Mouse (Mus musculus) ES-Bruce4 (cell line): ENCODE results near the gene Anapc16. TPM values are rescaled to one million over a fixed set of nuclear protein-coding genes. Genes with fewer than 3 reads are reported as not detected.

Experiments
- H3K27ac ChIP-seq: 2 replicates; pipeline ENCODE4 v1.5.1; 2012; ENCODE audit warnings: low read length, inconsistent platforms; ENCODE audit not compliant: insufficient read depth
- H3K27me3 ChIP-seq: 2 replicates; pipeline ENCODE4 v1.6.1; 2012; ENCODE audit warnings: mild to moderate bottlenecking, low read length, inconsistent platforms; ENCODE audit not compliant: control insufficient read depth, poor library complexity, insufficient read depth, severe bottlenecking
- H3K36me3 ChIP-seq: 2 replicates; pipeline ENCODE4 v1.6.1; 2012; ENCODE audit warnings: inconsistent platforms, mild to moderate bottlenecking, low read length, moderate library complexity; ENCODE audit not compliant: control insufficient read depth, poor library complexity, insufficient read depth, severe bottlenecking
- H3K4me1 ChIP-seq: one replicate; pipeline ENCODE4 v1.8.1; 2011; ENCODE audit warnings: low read length; ENCODE audit not compliant: control insufficient read depth, insufficient read depth
- H3K4me3 ChIP-seq: 2 replicates; pipeline ENCODE4 v1.5.1; 2011; ENCODE audit warnings: low read depth, mild to moderate bottlenecking, low read length
- H3K9ac ChIP-seq: 2 replicates; pipeline ENCODE4 v1.6.1; 2012; ENCODE audit warnings: low read depth, mild to moderate bottlenecking, inconsistent platforms; ENCODE audit not compliant: poor library complexity, severe bottlenecking
- H3K9me3 ChIP-seq: replicated peaks from 2 replicates; pipeline ENCODE4 v1.6.1; 2012; ENCODE audit warnings: mild to moderate bottlenecking, low read length, inconsistent platforms; ENCODE audit not compliant: control insufficient read depth, poor library complexity, insufficient read depth, severe bottlenecking
- CTCF ChIP-seq: IDR thresholded peaks from one replicate; pipeline ENCODE4 v1.8.1; 2011; ENCODE audit warnings: low read depth, low read length
- EP300 ChIP-seq: IDR thresholded peaks from 2 replicates; pipeline ENCODE4 v1.6.1; 2011; ENCODE audit warnings: low read depth, low read length; ENCODE audit not compliant: insufficient read depth
- POLR2A ChIP-seq: IDR thresholded peaks from one replicate; pipeline ENCODE4 v1.8.1; 2011; ENCODE audit warnings: low read length; ENCODE audit not compliant: insufficient read depth
- polyA plus RNA-seq: library from polyadenylated mRNA; stranded (reverse); fragments of >200 nt; gene quantifications from 2 replicates; pipeline ENCODE4 v1.2.4, GENCODE M21; 2011; ENCODE audit warnings: low read depth; ENCODE audit not compliant: missing spikeins, insufficient read depth, insufficient read length

Gene Anapc16
- polyA plus RNA-seq, 1 experiment, result 24.4 TPM

GRCm38 (mm10) chr10:60033064-60033463, 30.1 kb upstream of the Anapc16 start:
- no peaks in the 10 kb centered on the region for H3K9me3 ChIP-seq
- H3K9ac ChIP-seq, result no peak overlapping the region
- no peaks in the 10 kb centered on the region for H3K27me3 ChIP-seq
- peaks cover 9% of the 10 kb centered on the region for H3K4me1 ChIP-seq
- H3K4me3 ChIP-seq, result no peak overlapping the region
- peak overlapping the region; percentile 62 for H3K27ac ChIP-seq
- H3K36me3 ChIP-seq, result no peaks in the 10 kb centered on the region
- no peak for TF ChIP-seq CTCF

DNA sequence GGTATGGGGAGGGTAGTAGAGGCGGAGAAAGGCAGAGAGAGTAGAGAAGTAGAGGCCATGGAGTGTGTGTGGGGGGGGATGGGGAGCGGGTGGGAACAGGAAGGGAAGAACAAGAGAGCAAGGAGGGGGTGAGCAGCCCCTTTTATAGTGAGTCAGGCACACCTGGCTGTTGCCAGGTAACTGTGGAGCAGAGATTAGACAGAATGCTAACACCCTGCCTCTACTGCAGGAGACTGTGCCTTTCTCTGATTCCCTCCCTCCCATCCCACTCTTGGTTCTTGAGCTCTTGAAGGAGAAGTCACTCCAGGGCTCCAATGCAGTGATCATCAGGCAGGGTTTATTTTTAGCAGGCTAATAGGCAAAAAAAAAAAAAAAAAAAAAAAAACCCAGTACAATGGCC, 29.7 kb upstream of the Anapc16 start:
- Histone ChIP-seq H3K27me3 (no peaks in the 10 kb centered on the region), H3K27ac (peak overlapping the region; percentile 62), H3K4me1 (peaks cover 9% of the 10 kb centered on the region), H3K4me3 (no peak overlapping the region), H3K9me3 (no peaks in the 10 kb centered on the region), H3K36me3 (no peaks in the 10 kb centered on the region), H3K9ac (no peak overlapping the region)
- TF ChIP-seq EP300, result peak; percentile 43; the same call in 1 of the 2 replicates
- no peak for TF ChIP-seq CTCF

- H3K9ac ChIP-seq, result no peak overlapping the region
- H3K27ac ChIP-seq, result no peak overlapping the region
- no peaks in the 10 kb centered on the region for H3K27me3 ChIP-seq
- no peaks in the 10 kb centered on the region for H3K9me3 ChIP-seq
- no peaks in the 10 kb centered on the region for H3K36me3 ChIP-seq
- TF ChIP-seq EP300 (no peak), POLR2A (no peak), CTCF (no peak)
- H3K4me1 ChIP-seq, result peaks cover 9% of the 10 kb centered on the region
- no peak overlapping the region for H3K4me3 ChIP-seq
These were observed 29.1 kb upstream of the Anapc16 start for GRCm38 (mm10) chr10:60031985-60032384.

DNA sequence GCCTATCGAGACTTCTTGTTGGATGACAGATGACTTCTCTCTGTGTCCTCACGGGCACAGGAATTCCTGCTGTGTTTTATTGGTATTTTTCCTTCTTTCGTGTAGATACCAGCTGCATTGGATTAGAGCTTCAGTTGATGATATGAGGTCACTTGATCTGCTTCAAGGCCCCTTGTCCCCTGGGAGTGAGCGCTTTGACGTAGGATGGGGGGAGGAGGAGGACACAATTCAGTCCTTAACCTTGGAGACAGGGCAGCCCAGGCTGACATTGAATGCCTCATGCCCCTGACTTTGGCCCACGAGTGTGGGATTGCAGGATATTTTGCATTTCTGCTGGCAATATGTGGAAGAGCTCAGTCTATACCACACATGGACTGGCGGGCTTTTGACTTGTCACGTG, 28.6 kb upstream of the Anapc16 start:
- Histone ChIP-seq H3K36me3 (no peaks in the 10 kb centered on the region), H3K27me3 (no peaks in the 10 kb centered on the region), H3K4me3 (no peak overlapping the region), H3K4me1 (peaks cover 9% of the 10 kb centered on the region), H3K9ac (no peak overlapping the region), H3K27ac (no peak overlapping the region), H3K9me3 (no peaks in the 10 kb centered on the region)
- TF ChIP-seq EP300 (no peak), CTCF (no peak), POLR2A (no peak)

GRCm38 (mm10) chr10:60029387-60029786, 26.5 kb upstream of the Anapc16 start:
- TF ChIP-seq POLR2A (no peak), EP300 (no peak), CTCF (no peak)
- Histone ChIP-seq H3K27me3 (no peaks in the 10 kb centered on the region), H3K36me3 (no peaks in the 10 kb centered on the region), H3K4me3 (no peak overlapping the region), H3K4me1 (peaks cover 9% of the 10 kb centered on the region), H3K27ac (no peak overlapping the region), H3K9me3 (no peaks in the 10 kb centered on the region), H3K9ac (no peak overlapping the region)

- no peaks in the 10 kb centered on the region for H3K9me3 ChIP-seq
- no peak overlapping the region for H3K4me3 ChIP-seq
- H3K9ac ChIP-seq, result no peak overlapping the region
- H3K27me3 ChIP-seq, result no peaks in the 10 kb centered on the region
- peaks cover 9% of the 10 kb centered on the region for H3K4me1 ChIP-seq
- no peak overlapping the region for H3K27ac ChIP-seq
- TF ChIP-seq CTCF, result no peak
- no peak for TF ChIP-seq EP300
- TF ChIP-seq POLR2A, result no peak
- H3K36me3 ChIP-seq, result no peaks in the 10 kb centered on the region
These were observed 26.0 kb upstream of the Anapc16 start for GRCm38 (mm10) chr10:60028979-60029378.
